Mouse (Mus musculus) limb, embryonic 14.5 days (tissue): ENCODE data around the gene Ddb1. TPM values are rescaled to one million over a fixed set of nuclear protein-coding genes. Genes with fewer than 3 reads are reported as not detected.
A peak's percentile ranks its signal among the peaks of the same experiment; 100 is the strongest.

Experiments used
- ATAC-seq: fragments of 200-750 bp; cut with Nextera tagmentation; 2 replicates; pipeline ENCODE4 v1.8.0; 2017; ENCODE audit warnings: low read depth, moderate number of reproducible peaks, moderate TSS enrichment; ENCODE audit not compliant: low FRiP score
- DNase-seq: peaks from one replicate; pipeline ENCODE4 v3.0.0-alpha.2; 2015; ENCODE audit warnings: low spot score
- H3K27ac ChIP-seq: fragments of 300-500 bp; sonication (generic); replicated peaks from 2 replicates; pipeline ENCODE4 v1.5.1; 2014; ENCODE audit warnings: low read depth, mild to moderate bottlenecking, low read length, moderate library complexity, mixed read lengths
- H3K27me3 ChIP-seq: fragments of 300-500 bp; sonication (generic); 2 replicates; pipeline ENCODE4 v1.6.1; 2014; ENCODE audit warnings: low read length, mixed read lengths; ENCODE audit not compliant: control insufficient read depth, insufficient read depth
- H3K36me3 ChIP-seq: fragments of 300-500 bp; sonication (generic); 2 replicates; pipeline ENCODE4 v1.6.1; 2014; ENCODE audit warnings: mild to moderate bottlenecking, low read length, moderate library complexity, mixed read lengths; ENCODE audit not compliant: control insufficient read depth, insufficient read depth
- H3K4me1 ChIP-seq: fragments of 300-500 bp; sonication (generic); 2 replicates; pipeline ENCODE4 v1.6.1; 2014; ENCODE audit warnings: antibody characterized with exemption, low read length, mixed read lengths; ENCODE audit not compliant: control insufficient read depth, insufficient read depth
- H3K4me2 ChIP-seq: fragments of 300-500 bp; sonication (generic); replicated peaks from 2 replicates; pipeline ENCODE4 v1.6.1; 2014; ENCODE audit warnings: low read depth, mild to moderate bottlenecking, low read length, moderate library complexity; ENCODE audit not compliant: severe bottlenecking
- H3K4me3 ChIP-seq: fragments of 300-500 bp; sonication (generic); replicated peaks from 2 replicates; pipeline ENCODE4 v1.5.1; 2014; ENCODE audit warnings: low read length
- H3K9ac ChIP-seq: fragments of 300-500 bp; sonication (generic); 2 replicates; pipeline ENCODE4 v1.6.1; 2014; ENCODE audit warnings: mild to moderate bottlenecking, low read depth, low read length, moderate library complexity; ENCODE audit not compliant: severe bottlenecking
- H3K9me3 ChIP-seq: fragments of 300-500 bp; sonication (generic); 2 replicates; pipeline ENCODE4 v1.6.1; 2016; ENCODE audit warnings: low read length; ENCODE audit not compliant: control insufficient read depth
- POLR2A ChIP-seq: fragments of 200-500 bp; IDR thresholded peaks from 2 replicates; pipeline ENCODE4 v1.8.0; 2012; ENCODE audit warnings: inconsistent platforms, mild to moderate bottlenecking, moderate library complexity, borderline replicate concordance; ENCODE audit not compliant: insufficient read depth, insufficient read length; ENCODE audit errors: extremely low read depth
- WGBS: fragments of 180-500 bp; shearing (Covaris S2); extraction: QIAGEN DNeasy Blood & Tissue Kit; methylation state at CpG from one replicate; pipeline ENCODE4 v1.1.7; 2014; 5-methylcytosine and 5-hydroxymethylcytosine counted together
- polyA plus RNA-seq, 2 experiments: library from polyadenylated mRNA; depleted of rRNA in 1 of 2; stranded (reverse) in 1 of 2; unstranded in 1 of 2; fragments of >200 nt; fragmentation: Nextera tagmentation in 1 of 2; extraction: Ambion mirVana in 1 of 2; gene quantifications; 2 replicates each; pipeline versions ENCODE4 v1.2.1 to v1.2.3; 2012 to 2014

The Ddb1 gene
- polyA plus RNA-seq, 2 experiments = 346 to 358 TPM

DNA sequence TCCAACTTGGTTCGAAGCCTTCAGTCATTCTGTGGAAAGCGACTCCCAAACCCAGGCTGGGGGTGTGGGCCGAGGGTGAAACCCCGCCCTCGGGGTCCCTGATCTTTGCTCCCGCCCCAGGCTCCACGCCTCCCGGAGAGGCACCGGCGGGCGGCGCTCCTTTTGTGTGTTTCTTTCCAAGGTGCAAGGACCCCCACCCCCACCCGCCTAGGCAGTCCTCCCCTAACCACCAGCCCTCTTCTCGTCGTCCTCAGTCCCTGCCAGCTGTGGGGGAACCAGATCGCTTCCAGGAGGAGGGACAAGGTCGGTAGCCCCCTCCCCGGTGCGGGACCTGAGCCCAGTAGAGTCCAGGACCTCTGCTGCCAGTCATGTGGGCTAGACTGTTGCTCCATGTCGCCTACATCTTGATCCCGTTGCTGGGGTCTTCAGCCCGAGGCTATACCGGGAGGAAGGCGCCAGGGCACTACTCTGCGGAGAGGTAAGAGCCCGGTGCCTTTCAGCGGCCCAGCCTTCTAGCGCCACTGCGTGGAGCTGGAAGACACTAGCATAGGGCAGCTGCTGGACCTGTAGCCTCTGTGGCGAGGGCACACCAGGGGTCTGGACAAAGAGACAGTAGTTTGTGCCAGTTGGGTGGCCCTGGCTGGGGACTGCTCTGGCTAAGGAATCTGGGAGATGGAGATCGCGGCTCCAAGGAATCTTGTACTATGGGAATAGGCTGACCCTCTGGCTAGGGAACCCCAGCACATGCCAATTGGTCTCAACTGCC is 29.2 kb downstream of the Ddb1 start, which contains the start of gene Vwce:
Gene Vwce (plus strand): TSS at position 108 of the 766 bp plus-strand sequence.
- Histone ChIP-seq H3K4me2 (peak within 1 kb of the TSS; percentile 85), H3K4me3 (peak within 1 kb of the TSS; percentile 44), H3K27ac (peak within 1 kb of the TSS; percentile 15), H3K27me3 (no peaks in the 10 kb centered on the region), H3K4me1 (peaks cover 11% of the 10 kb centered on the region), H3K36me3 (peaks cover 22% of the 10 kb centered on the region), H3K9ac (peak within 1 kb of the TSS; percentile 66), H3K9me3 (no peaks in the 10 kb centered on the region)
- ATAC-seq = peak; percentile 79
- 2% methylated on average over 32 of the region's 32 CpGs for WGBS
- peak; percentile 32 for DNase-seq
- TF ChIP-seq POLR2A = no peak

DNA sequence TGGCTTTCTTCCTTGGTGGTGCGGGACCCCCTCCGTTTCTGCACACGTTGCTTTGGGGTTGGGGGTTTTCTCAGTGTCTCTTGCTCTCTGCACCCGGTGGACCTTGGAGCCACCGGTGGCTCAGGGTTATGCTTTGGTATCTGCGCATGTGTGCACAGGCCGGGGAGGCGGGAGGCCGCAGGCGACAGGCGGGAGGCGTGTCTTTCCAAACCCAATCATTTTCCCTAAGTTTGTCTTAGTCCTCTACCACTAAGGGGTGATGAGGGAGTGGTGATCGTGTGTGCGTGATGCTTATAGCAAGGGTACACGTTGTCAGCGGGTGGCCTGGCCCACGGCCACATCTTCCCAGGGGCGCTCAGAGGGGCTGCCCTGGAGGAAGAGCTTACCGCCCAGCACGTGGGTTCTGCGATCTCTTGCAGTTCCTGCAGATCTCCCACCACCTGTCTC is 29.8 kb downstream of the Ddb1 start:
- TF ChIP-seq POLR2A = no peak
- Histone ChIP-seq H3K27me3 (no peaks in the 10 kb centered on the region), H3K4me3 (peak overlapping the region; percentile 44), H3K9me3 (no peaks in the 10 kb centered on the region), H3K4me2 (peak overlapping the region; percentile 85), H3K36me3 (peaks cover 16% of the 10 kb centered on the region), H3K4me1 (peaks cover 11% of the 10 kb centered on the region), H3K27ac (peak overlapping the region; percentile 15; the same call in 1 of the 2 replicates), H3K9ac (peak overlapping the region; percentile 66)
- DNase-seq (peak; percentile 55), ATAC-seq (peak; percentile 81)
- WGBS = 5% methylated on average over 21 of the region's 21 CpGs

DNA sequence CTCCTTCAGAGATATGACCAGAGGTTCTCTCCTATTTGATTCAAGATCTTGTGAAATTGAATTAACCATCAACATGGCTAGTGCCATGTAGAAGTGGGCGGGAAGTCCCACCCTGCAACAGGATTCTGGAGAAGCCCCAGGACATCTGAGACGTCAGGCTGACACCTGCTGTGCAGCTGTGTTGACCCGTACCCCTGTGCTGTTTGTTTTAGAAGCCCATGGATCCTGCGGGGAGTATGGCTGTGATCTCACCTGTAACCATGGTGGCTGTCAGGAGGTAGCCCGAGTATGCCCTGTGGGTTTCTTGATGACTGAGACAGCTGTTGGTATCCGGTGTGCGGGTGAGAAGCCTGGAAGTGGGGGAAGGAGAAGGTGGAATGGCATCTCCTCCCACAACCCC is 32.7 kb downstream of the Ddb1 start:
- no peak for ATAC-seq
- no peak for TF ChIP-seq POLR2A

DNA sequence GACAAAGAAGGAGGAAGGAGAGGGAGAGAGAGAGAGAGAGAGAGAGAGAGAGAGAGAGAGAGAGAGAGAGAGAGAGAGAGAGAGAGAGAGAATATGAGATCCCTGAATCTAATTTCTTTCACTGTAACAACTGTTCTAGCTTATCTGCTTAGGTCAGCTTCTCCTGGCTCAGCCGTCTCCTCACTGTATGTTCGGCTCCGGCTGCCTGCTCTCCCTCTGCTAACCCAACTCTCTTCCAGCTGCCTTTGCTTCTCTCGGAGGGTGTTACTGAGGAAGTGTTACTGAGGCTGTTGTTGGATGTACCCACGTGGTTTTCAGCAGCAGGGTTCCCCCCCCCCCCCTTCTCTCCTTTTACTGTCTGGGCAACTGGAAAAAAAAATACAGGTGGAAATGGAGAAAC is 35.0 kb downstream of the Ddb1 start:
- Histone ChIP-seq H3K36me3 (no peaks in the 10 kb centered on the region), H3K27me3 (no peaks in the 10 kb centered on the region), H3K9me3 (no peaks in the 10 kb centered on the region), H3K4me2 (peak overlapping the region; percentile 28; the same call in 1 of the 2 replicates), H3K27ac (0 out of 2 replicates have a peak overlapping the region, but pooled peaks have one; percentile 50), H3K9ac (peak overlapping the region; percentile 41), H3K4me1 (peaks cover 7% of the 10 kb centered on the region), H3K4me3 (0 out of 2 replicates have a peak overlapping the region, but pooled peaks have one; percentile 4)
- peak; percentile 57; the same call in 1 of the 2 replicates for ATAC-seq
- no peak for TF ChIP-seq POLR2A
- 4% methylated on average over 5 of the region's 5 CpGs for WGBS
- peak; percentile 36 for DNase-seq

More for the DNA sequence above, 32.7 kb downstream of the Ddb1 start:
- Histone ChIP-seq H3K36me3 (no peaks in the 10 kb centered on the region), H3K4me2 (no peak overlapping the region), H3K9me3 (no peaks in the 10 kb centered on the region), H3K27me3 (no peaks in the 10 kb centered on the region), H3K4me3 (no peak overlapping the region), H3K4me1 (peaks cover 14% of the 10 kb centered on the region), H3K9ac (no peak overlapping the region), H3K27ac (no peak overlapping the region)
- no peak for DNase-seq
- 51% methylated on average over 7 of the region's 7 CpGs for WGBS

DNA sequence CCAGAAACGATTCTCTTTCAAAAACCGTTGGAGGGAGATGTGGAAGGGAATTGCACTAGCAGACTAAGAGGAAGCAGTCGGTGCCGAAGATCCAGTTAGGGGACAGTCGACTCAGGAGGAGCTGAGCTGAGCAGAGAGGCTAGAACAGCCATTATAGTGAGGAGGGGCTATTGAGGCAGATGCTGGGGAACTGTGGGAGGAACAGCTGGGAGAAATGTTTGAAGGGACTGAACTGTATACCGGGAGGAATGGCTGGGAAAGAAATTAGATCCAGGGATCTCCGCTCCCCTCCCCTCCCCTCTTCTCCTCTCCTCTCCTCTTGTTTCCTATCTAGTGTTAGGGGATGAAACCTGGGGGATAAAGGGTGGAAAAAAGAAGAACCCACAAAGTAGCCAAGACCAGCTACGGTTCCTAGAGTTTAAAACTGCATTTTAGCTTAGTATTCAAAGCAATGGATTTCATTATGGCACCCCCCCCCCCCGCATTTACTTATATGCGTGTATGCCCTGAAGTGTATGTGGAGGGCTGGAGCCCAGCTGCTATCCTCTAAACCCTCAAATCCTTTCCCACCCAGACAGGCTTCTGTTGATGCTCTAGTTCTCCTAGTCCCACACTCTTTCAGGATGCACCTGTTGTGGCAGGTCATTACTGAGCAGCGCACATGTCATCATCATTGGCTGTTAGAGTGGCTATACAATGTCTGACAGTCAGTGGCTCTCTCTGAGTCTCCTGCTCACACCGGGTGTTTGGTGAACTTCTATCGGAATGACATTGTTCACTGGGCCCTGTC is 35.7 kb downstream of the Ddb1 start:
- peak overlapping the region; percentile 41 for H3K9ac ChIP-seq
- 0 out of 2 replicates have a peak, but pooled peaks cover 2% of the 10 kb centered on the region for H3K4me1 ChIP-seq
- H3K27ac ChIP-seq = peak overlapping the region; percentile 50; the same call in 1 of the 2 replicates
- DNase-seq (peak; percentile 64), ATAC-seq (peak; percentile 85)
- peak overlapping the region; percentile 28; the same call in 1 of the 2 replicates for H3K4me2 ChIP-seq
- no peaks in the 10 kb centered on the region for H3K27me3 ChIP-seq
- no peaks in the 10 kb centered on the region for H3K36me3 ChIP-seq
- TF ChIP-seq POLR2A = no peak
- 37% methylated on average over 13 of the region's 13 CpGs for WGBS
- 0 out of 2 replicates have a peak overlapping the region, but pooled peaks have one; percentile 4 for H3K4me3 ChIP-seq
- H3K9me3 ChIP-seq = no peaks in the 10 kb centered on the region
